Mouse (Mus musculus): ENCODE measurements around the gene Olig3. TPM values are rescaled to one million over a fixed set of nuclear protein-coding genes. Genes with fewer than 3 reads are reported as not detected.
A peak's percentile ranks its signal among the peaks of the same experiment; 100 is the strongest.

Gene Olig3
- total and polyA plus RNA-seq, 3 experiments, result not detected

DNA sequence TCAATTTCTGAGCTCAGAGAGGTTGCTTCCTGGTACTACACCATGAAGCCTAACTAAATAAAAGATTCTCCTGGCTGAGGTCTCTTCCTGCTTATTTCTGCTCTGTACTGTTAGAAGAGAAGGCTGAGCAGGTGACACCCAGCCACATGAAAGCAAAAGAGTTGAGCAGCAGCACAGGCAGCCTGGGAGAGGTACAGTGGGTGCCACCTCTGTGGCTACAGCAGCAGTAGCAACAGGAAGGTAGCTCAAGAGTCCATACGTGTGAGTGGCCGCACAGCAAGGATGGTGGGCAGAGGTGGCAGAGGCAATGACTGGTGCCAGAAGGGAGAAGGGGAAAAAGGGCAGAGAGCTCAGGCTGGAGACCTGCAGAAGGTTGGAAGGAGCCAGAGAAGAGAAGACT, 34.6 kb upstream of the Olig3 start:
- Histone ChIP-seq H3K79me2 (replicated peaks; ENCODE audit: control insufficient read depth, extremely low read depth, insufficient read depth, poor library complexity, severe bottlenecking) (no peaks in the 10 kb centered on the region), H3K36me3 (replicated peaks in 1 of 2; ENCODE audit: control insufficient read depth in 1 of 2, insufficient read depth in 1 of 2, low read length in 1 of 2) (no peaks in the 10 kb centered on the region), H3K27ac (ENCODE audit: insufficient read depth, low read depth) (no peak overlapping the region), H3K9me3 (replicated peaks; ENCODE audit: low read length) (no peaks in the 10 kb centered on the region), H3K4me3 (replicated peaks in 1 of 3; ENCODE audit: low read depth in 2 of 3, low read length in 2 of 3, poor library complexity in 1 of 3) (no peak overlapping the region), H3K27me3 (replicated peaks) (no peaks in the 10 kb centered on the region), H3K9ac (ENCODE audit: insufficient read depth, low read depth) (no peak overlapping the region), H3K4me2 (ENCODE audit: insufficient read depth, low read depth, poor library complexity, severe bottlenecking) (no peak overlapping the region), H3K4me1 (ENCODE audit: control insufficient read depth in 1 of 2, insufficient read depth in 2 of 2) (peaks cover 0 to 8% of the 10 kb centered on the region in 2 experiments; a peak in 3 of 4 replicates)
- dilution Hi-C loops (cut with MboI; ENCODE audit: extremely low pct_ligation_motif_present, extremely low pct_unique_long_range_greater_than_20kb, low sequenced_read_pairs), result no loop called here
- TF ChIP-seq E2F4 (IDR thresholded peaks at IDR 0.05; ENCODE audit: insufficient replicate concordance, low read depth, low read length) (no peak), NRF1 (IDR thresholded peaks at IDR 0.05; ENCODE audit: low read depth, low read length) (no peak), MYC (IDR thresholded peaks at IDR 0.05; ENCODE audit: low read depth, low read length) (no peak), GABPA (IDR thresholded peaks at IDR 0.05; ENCODE audit: insufficient replicate concordance, low read depth, low read length) (no peak), ZMIZ1 (IDR thresholded peaks at IDR 0.05; ENCODE audit: low read depth, low read length) (no peak), MAX (IDR thresholded peaks at IDR 0.05; ENCODE audit: low read length) (no peak), EP300 (IDR thresholded peaks at IDR 0.05; ENCODE audit: low read length) (no peak), POLR2AphosphoS2 (IDR thresholded peaks at IDR 0.05; ENCODE audit: low read depth, low read length) (no peak), MXI1 (IDR thresholded peaks at IDR 0.05; ENCODE audit: low read depth, low read length) (no peak), SMC3 (IDR thresholded peaks at IDR 0.05; ENCODE audit: low read depth, low read length) (no peak), NELFE (IDR thresholded peaks at IDR 0.05; ENCODE audit: low read depth, low read length) (no peak), JUN (IDR thresholded peaks at IDR 0.05; ENCODE audit: insufficient read depth, low read depth, low read length) (no peak), USF1 (IDR thresholded peaks at IDR 0.05; ENCODE audit: low read depth, low read length) (no peak), MEF2A (IDR thresholded peaks at IDR 0.05; ENCODE audit: borderline replicate concordance, low read depth, low read length) (no peak)
- no peak for DNase-seq (ENCODE audit: extremely low read depth)
- in situ Hi-C loops (cut with MboI; ENCODE audit: low pct_ligation_motif_present, low pct_unique_long_range_greater_than_20kb, low sequenced_read_pairs), result no loop called here

DNA sequence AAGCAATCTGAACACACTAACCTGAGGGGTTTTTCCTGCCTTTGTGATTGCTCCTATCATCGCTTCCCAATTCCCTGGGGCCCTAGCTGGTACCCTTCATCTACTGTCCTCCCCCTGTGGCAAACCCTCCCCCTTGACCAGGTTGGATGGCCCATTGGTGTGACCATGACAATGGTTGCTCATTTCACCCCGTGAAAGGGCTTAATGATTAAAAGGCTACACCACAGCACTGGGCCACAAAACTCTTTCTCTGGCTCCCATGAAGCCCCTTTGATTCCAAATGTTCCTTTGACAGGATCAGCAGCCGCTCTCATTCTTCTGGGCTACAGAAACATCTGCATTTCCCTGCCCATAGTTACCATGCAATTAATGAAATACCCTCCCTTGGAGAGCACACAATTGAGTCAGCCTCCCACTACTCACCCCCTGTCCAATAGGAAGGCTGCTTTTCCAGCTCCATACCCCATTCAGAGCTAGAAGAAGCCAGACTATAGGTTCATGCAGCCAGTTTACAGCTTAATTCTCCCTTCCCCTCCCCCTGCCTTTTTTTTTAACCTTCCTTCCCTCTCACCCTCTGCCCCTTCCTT, 27.0 kb upstream of the Olig3 start:
- no peak overlapping the region for H3K27ac ChIP-seq (ENCODE audit: insufficient read depth, low read depth)
- H3K9me3 ChIP-seq (replicated peaks; ENCODE audit: low read length), result no peaks in the 10 kb centered on the region
- TF ChIP-seq SIN3A (IDR thresholded peaks at IDR 0.05; ENCODE audit: low read length) (no peak), ZNF384 (IDR thresholded peaks at IDR 0.05; ENCODE audit: low read depth, low read length) (peak; percentile 7; the same call in 1 of the 2 replicates)
- H3K79me2 ChIP-seq (replicated peaks; ENCODE audit: control insufficient read depth, extremely low read depth, insufficient read depth, poor library complexity, severe bottlenecking), result no peaks in the 10 kb centered on the region
- H3K4me1 ChIP-seq (ENCODE audit: control insufficient read depth in 1 of 2, insufficient read depth in 2 of 2), result peaks cover 0 to 32% of the 10 kb centered on the region in 2 experiments; a peak in 3 of 4 replicates
- dilution Hi-C loops (cut with MboI; ENCODE audit: extremely low pct_ligation_motif_present, extremely low pct_unique_long_range_greater_than_20kb, low sequenced_read_pairs), result no loop called here
- H3K4me3 ChIP-seq (replicated peaks in 1 of 3; ENCODE audit: low read depth in 2 of 3, low read length in 2 of 3, poor library complexity in 1 of 3), result no peak overlapping the region
- no peak overlapping the region for H3K9ac ChIP-seq (ENCODE audit: insufficient read depth, low read depth)
- no peaks in the 10 kb centered on the region for H3K27me3 ChIP-seq (replicated peaks)
- no peak for DNase-seq (ENCODE audit: extremely low read depth)
- no peaks in the 10 kb centered on the region for H3K36me3 ChIP-seq (replicated peaks in 1 of 2; ENCODE audit: control insufficient read depth in 1 of 2, insufficient read depth in 1 of 2, low read length in 1 of 2)
- in situ Hi-C loops (cut with MboI; ENCODE audit: low pct_ligation_motif_present, low pct_unique_long_range_greater_than_20kb, low sequenced_read_pairs), result no loop called here
- H3K4me2 ChIP-seq (ENCODE audit: insufficient read depth, low read depth, poor library complexity, severe bottlenecking), result no peak overlapping the region
